Mouse (Mus musculus) urinary bladder, postnatal 25 days (tissue): Measurements from ENCODE around the gene Stag1.

ENCODE experiments used
- DNase-seq: peaks from one replicate; pipeline ENCODE4 v3.0.0; 2022; ENCODE audit warnings: low spot score

Stag1 gene

GRCm38 (mm10) chr9:100597546-100597945, at the start of gene Stag1:
Stag1 (plus strand) TSS chr9:100597798.
- DNase-seq, result no peak

GRCm38 (mm10) chr9:100548313-100548712, 49.3 kb upstream of the Stag1 start:
- no peak for DNase-seq

- no peak for DNase-seq
These were observed 41.9 kb upstream of the Stag1 start for GRCm38 (mm10) chr9:100555686-100556085.

GRCm38 (mm10) chr9:100558023-100558573, 39.5 kb upstream of the Stag1 start:
- no peak for DNase-seq

- DNase-seq, result no peak
These were observed 38.6 kb upstream of the Stag1 start for GRCm38 (mm10) chr9:100558991-100559390.

- no peak for DNase-seq
These were observed 37.2 kb upstream of the Stag1 start for GRCm38 (mm10) chr9:100560251-100560890.

- DNase-seq, result no peak
These were observed 27.6 kb upstream of the Stag1 start for GRCm38 (mm10) chr9:100569798-100570625.

GRCm38 (mm10) chr9:100570626-100571233, 26.9 kb upstream of the Stag1 start, which contains the start of gene Slc35g2:
Slc35g2 (minus strand) TSS chr9:100571090.
- DNase-seq, result no peak

GRCm38 (mm10) chr9:100571511-100571910, 26.1 kb upstream of the Stag1 start:
- no peak for DNase-seq

GRCm38 (mm10) chr9:100573300-100573699, 24.3 kb upstream of the Stag1 start:
- DNase-seq, result no peak

GRCm38 (mm10) chr9:100573942-100574341, 23.7 kb upstream of the Stag1 start:
- no peak for DNase-seq

GRCm38 (mm10) chr9:100580196-100580740, 17.3 kb upstream of the Stag1 start:
- DNase-seq, result no peak

- no peak for DNase-seq
These were observed 15.8 kb upstream of the Stag1 start for GRCm38 (mm10) chr9:100581543-100582492.

GRCm38 (mm10) chr9:100582883-100583575, 14.6 kb upstream of the Stag1 start:
- DNase-seq, result no peak

GRCm38 (mm10) chr9:100584031-100584430, 13.6 kb upstream of the Stag1 start:
- no peak for DNase-seq

- no peak for DNase-seq
These were observed 7.1 kb upstream of the Stag1 start for GRCm38 (mm10) chr9:100590462-100590861.

- DNase-seq, result no peak
These were observed 1.3 kb upstream of the Stag1 start for GRCm38 (mm10) chr9:100596317-100596716.

GRCm38 (mm10) chr9:100599761-100600328, 2.2 kb downstream of the Stag1 start:
- no peak for DNase-seq

- DNase-seq, result no peak
These were observed 4.5 kb downstream of the Stag1 start for GRCm38 (mm10) chr9:100602130-100602529.

GRCm38 (mm10) chr9:100603156-100603555, 5.6 kb downstream of the Stag1 start:
- DNase-seq, result no peak
